Mouse (Mus musculus) ES-E14 (cell line): ENCODE data around the gene H2-M3.

Experiments
- CHD2 ChIP-seq: IDR thresholded peaks from 2 replicates; pipeline ENCODE4 v1.6.1; 2014; ENCODE audit warnings: mild to moderate bottlenecking, low read depth, low read length, inconsistent platforms
- HCFC1 ChIP-seq: IDR thresholded peaks from 2 replicates; pipeline ENCODE4 v1.6.1; 2012; ENCODE audit warnings: low read length, inconsistent platforms, borderline replicate concordance; ENCODE audit not compliant: insufficient read depth
- ZC3H11A ChIP-seq: IDR thresholded peaks from 2 replicates; pipeline ENCODE4 v1.6.1; 2012; ENCODE audit warnings: low read depth, mild to moderate bottlenecking, inconsistent platforms, low read length, borderline replicate concordance
- ZNF384 ChIP-seq: IDR thresholded peaks from 2 replicates; pipeline ENCODE4 v1.6.1; 2012; ENCODE audit warnings: low read depth, low read length, inconsistent platforms

DNA sequence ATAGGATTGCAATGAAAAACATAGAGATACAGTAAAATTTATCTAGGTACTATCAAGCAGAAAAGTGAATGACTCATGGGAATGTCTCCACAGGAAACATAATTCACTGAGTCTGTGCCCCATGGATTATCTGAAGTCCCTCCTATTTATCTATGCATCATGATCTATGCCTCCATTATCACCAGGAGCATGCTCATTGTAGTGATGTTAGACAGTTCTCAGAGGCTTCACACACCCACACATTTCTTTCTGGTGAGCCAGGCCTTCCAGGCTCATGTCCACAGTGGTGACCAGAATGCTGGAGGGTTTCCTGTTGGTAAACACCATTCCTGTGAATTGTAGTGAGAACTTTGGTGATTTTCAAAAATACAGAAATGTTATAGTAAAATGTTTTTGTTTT is 6.6 kb downstream of the H2-M3 start:
- TF ChIP-seq ZNF384 (no peak), CHD2 (no peak), HCFC1 (no peak), ZC3H11A (no peak)
